Mouse (Mus musculus) liver, adult 2 months (tissue): ENCODE measurements at regions not wholly inside any gene's neighbourhood (a gene's known extent, or its start where the extent isn't known, plus 50 kb on each side); places are given as distances from the start of the nearest gene placed in this dataset.

ENCODE experiments used
- CTCF ChIP-seq: fragments of 200-500 bp; IDR thresholded peaks from 2 replicates; pipeline ENCODE4 v1.5.1; 2011; ENCODE audit warnings: low read depth, low read length, control low read depth
- POLR2A ChIP-seq: fragments of 200-500 bp; IDR thresholded peaks from 2 replicates; pipeline ENCODE4 v1.6.1; 2011; ENCODE audit warnings: low read length, control low read depth; ENCODE audit not compliant: insufficient read depth; ENCODE audit errors: extremely low read depth

- no peak for TF ChIP-seq CTCF
- no peak for TF ChIP-seq POLR2A
These were observed 1165.5 kb upstream of the Pcdh20 start for GRCm38 (mm10) chr14:89636689-89637088.
